Mouse (Mus musculus): Measurements from ENCODE around the gene Rin3. TPM values are rescaled to one million over a fixed set of nuclear protein-coding genes. Genes with fewer than 3 reads are reported as not detected.

The Rin3 gene
- polyA plus RNA-seq, 1 experiment, result 40.9 TPM

GRCm38 (mm10) chr12:102252525-102252924 lies 30.3 kb upstream of the Rin3 start:
- no peak for DNase-seq

DNA sequence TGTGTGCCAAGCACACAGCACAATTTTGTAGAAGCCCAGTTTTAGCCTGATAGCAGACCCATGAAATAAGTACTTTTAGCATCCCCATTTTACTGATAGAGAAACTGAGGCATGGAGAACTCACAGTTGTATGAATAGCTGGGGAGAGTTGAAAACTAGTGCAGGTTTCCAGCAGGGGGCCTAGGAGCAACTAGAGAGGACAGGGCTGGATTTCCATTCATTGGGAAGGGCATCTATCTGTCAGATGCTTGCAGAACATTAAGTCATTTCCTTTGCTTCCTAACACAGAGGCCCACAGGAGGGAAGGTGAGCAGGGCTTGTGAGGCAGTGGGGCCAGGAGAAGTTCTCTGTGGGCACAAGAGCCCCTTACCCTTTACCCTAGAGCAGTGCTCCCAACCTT lies 27.8 kb upstream of the Rin3 start:
- no peak for TF ChIP-seq POLR2A (IDR thresholded peaks at IDR 0.05; ENCODE audit: borderline replicate concordance, extremely low read depth, low read depth, low read length)
- no peak for TF ChIP-seq CTCF (IDR thresholded peaks at IDR 0.05; ENCODE audit: insufficient read depth, low read length)
- DNase-seq, result no peak
- peaks cover 3% of the 10 kb centered on the region; the same call in 1 of the 2 replicates for H3K4me1 ChIP-seq (ENCODE audit: control insufficient read depth, insufficient read depth, low read length)

More at GRCm38 (mm10) chr12:102252525-102252924, 30.3 kb upstream of the Rin3 start:
- Histone ChIP-seq H3K4me3 (replicated peaks; ENCODE audit: extremely low read depth, low read depth, low read length) (no peak overlapping the region), H3K4me1 (ENCODE audit: control insufficient read depth, insufficient read depth, low read length) (peaks cover 3% of the 10 kb centered on the region; the same call in 1 of the 2 replicates)
- no peak for TF ChIP-seq POLR2A (IDR thresholded peaks at IDR 0.05; ENCODE audit: borderline replicate concordance, extremely low read depth, low read depth, low read length)
- TF ChIP-seq CTCF (IDR thresholded peaks at IDR 0.05; ENCODE audit: insufficient read depth, low read length), result no peak
- 58% methylated on average over 1 of the region's 1 CpGs for WGBS

DNA sequence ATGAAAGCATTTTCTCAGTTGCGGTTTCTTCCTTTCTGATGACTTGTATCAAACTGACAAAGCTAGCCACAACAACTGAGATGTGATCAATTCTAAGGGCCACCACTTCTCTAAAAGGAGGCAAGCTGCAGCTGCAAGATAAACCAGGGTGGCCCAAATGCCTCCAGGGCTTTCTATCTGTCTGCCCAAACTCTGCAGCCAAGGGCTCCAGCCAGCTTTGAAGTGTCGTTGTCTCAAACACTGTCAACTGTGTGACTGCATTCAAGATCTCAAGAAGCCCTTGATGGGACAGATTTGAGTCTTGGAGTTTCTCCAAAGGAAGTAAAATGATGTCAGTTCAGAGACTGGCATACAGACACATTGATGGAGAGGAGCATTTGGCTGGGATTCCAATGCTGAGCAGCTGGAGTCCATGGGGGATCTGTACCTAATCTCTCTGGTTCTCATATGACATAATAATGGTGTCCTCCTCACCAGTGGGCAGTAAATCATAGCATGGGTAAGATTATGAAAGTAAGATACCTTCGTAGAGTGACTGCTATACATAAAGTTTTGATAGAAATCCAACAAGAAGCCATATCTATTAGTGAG lies 24.2 kb upstream of the Rin3 start:
- peaks cover 12% of the 10 kb centered on the region for H3K4me1 ChIP-seq (ENCODE audit: control insufficient read depth, insufficient read depth, low read length)
- 70% methylated on average over 3 of the region's 3 CpGs for WGBS
- TF ChIP-seq POLR2A (IDR thresholded peaks at IDR 0.05; ENCODE audit: borderline replicate concordance, extremely low read depth, low read depth, low read length) (no peak), CTCF (IDR thresholded peaks at IDR 0.05; ENCODE audit: insufficient read depth, low read length) (no peak)

More for the DNA sequence above, 27.8 kb upstream of the Rin3 start:
- no peak overlapping the region for H3K4me3 ChIP-seq (replicated peaks; ENCODE audit: extremely low read depth, low read depth, low read length)

GRCm38 (mm10) chr12:102261933-102262396 lies 20.9 kb upstream of the Rin3 start:
- H3K4me1 ChIP-seq (ENCODE audit: control insufficient read depth, insufficient read depth, low read length), result peaks cover 9% of the 10 kb centered on the region
- DNase-seq, result peak; percentile 27
- TF ChIP-seq CTCF (IDR thresholded peaks at IDR 0.05; ENCODE audit: insufficient read depth, low read length) (no peak), POLR2A (IDR thresholded peaks at IDR 0.05; ENCODE audit: borderline replicate concordance, extremely low read depth, low read depth, low read length) (no peak)
- H3K4me3 ChIP-seq (replicated peaks; ENCODE audit: extremely low read depth, low read depth, low read length), result no peak overlapping the region
- 15% methylated on average over 8 of the region's 8 CpGs for WGBS

More for the DNA sequence above, 24.2 kb upstream of the Rin3 start:
- H3K4me3 ChIP-seq (replicated peaks; ENCODE audit: extremely low read depth, low read depth, low read length), result no peak overlapping the region
- no peak for DNase-seq

GRCm38 (mm10) chr12:102262809-102263208 lies 20.0 kb upstream of the Rin3 start:
- TF ChIP-seq CTCF (IDR thresholded peaks at IDR 0.05; ENCODE audit: insufficient read depth, low read length) (no peak), POLR2A (IDR thresholded peaks at IDR 0.05; ENCODE audit: borderline replicate concordance, extremely low read depth, low read depth, low read length) (no peak)
- peak; percentile 23 for DNase-seq
- H3K4me1 ChIP-seq (ENCODE audit: control insufficient read depth, insufficient read depth, low read length), result peaks cover 9% of the 10 kb centered on the region
- 82% methylated on average over 2 of the region's 2 CpGs for WGBS
- no peak overlapping the region for H3K4me3 ChIP-seq (replicated peaks; ENCODE audit: extremely low read depth, low read depth, low read length)

DNA sequence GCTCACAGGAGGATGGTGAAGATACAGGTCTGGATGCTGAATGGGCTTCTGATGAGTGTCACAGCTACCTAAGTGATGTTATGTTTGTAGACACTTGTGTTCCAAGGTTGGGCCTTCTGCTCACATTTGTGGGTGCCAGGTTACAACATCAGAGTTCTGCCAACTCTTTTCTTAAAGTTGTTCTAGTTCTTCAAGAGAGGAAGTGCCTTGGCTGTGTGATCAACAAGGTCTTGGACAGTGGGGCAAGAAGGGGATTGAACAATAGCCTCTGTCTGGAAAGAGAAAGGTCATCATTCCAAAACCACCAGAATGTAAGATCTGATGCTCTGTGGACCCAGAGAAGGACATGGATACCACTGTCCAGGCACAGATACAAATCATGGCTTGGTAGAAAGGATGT lies 19.6 kb upstream of the Rin3 start:
- peaks cover 9% of the 10 kb centered on the region for H3K4me1 ChIP-seq (ENCODE audit: control insufficient read depth, insufficient read depth, low read length)
- no peak overlapping the region for H3K4me3 ChIP-seq (replicated peaks; ENCODE audit: extremely low read depth, low read depth, low read length)
- DNase-seq, result no peak
- TF ChIP-seq CTCF (IDR thresholded peaks at IDR 0.05; ENCODE audit: insufficient read depth, low read length) (no peak), POLR2A (IDR thresholded peaks at IDR 0.05; ENCODE audit: borderline replicate concordance, extremely low read depth, low read depth, low read length) (no peak)

GRCm38 (mm10) chr12:102266433-102266832 lies 16.4 kb upstream of the Rin3 start:
- no peak for DNase-seq
- Histone ChIP-seq H3K4me3 (replicated peaks; ENCODE audit: extremely low read depth, low read depth, low read length) (no peak overlapping the region), H3K4me1 (ENCODE audit: control insufficient read depth, insufficient read depth, low read length) (peaks cover 11% of the 10 kb centered on the region)
- TF ChIP-seq POLR2A (IDR thresholded peaks at IDR 0.05; ENCODE audit: borderline replicate concordance, extremely low read depth, low read depth, low read length), result no peak
- no peak for TF ChIP-seq CTCF (IDR thresholded peaks at IDR 0.05; ENCODE audit: insufficient read depth, low read length)
- 88% methylated on average over 8 of the region's 8 CpGs for WGBS

- DNase-seq, result no peak
- WGBS, result 70% methylated on average over 2 of the region's 2 CpGs
- 0 out of 2 replicates have a peak, but pooled peaks cover 2% of the 10 kb centered on the region for H3K4me1 ChIP-seq (ENCODE audit: control insufficient read depth, insufficient read depth, low read length)
- H3K4me3 ChIP-seq (replicated peaks; ENCODE audit: extremely low read depth, low read depth, low read length), result no peak overlapping the region
- TF ChIP-seq CTCF (IDR thresholded peaks at IDR 0.05; ENCODE audit: insufficient read depth, low read length), result no peak
- TF ChIP-seq POLR2A (IDR thresholded peaks at IDR 0.05; ENCODE audit: borderline replicate concordance, extremely low read depth, low read depth, low read length), result no peak
Measured at GRCm38 (mm10) chr12:102269144-102269543, 13.7 kb upstream of the Rin3 start.

DNA sequence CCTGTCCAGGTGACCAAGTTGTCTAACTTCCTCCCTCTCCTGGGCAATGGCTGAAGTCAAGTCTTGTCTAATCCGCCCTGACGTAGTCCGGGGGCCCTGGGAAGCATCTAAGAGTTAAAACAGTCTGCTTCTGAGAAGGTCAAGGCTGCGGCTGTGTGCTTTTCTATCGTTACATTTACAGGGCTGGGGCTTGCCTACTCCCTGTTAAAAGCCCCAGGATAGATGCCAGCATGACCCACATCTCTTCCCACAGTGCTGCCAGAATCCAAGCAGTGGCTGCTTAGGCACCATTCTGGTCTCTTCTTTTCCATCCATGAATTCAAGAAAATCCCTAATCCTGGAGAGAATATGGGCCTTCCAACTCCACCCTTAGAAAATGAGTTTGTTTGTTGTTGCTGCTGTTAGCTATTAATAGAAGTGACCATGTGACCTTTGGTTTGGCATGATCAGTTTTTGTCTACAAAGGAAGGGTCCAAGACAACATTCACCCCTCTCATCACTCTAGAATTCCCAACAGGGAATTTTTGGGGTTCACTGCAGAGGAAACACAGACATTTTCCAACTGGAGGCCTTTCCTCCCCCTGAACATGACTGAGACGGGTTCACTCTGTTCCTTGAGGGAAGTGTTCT lies 12.0 kb upstream of the Rin3 start:
- H3K4me3 ChIP-seq (replicated peaks; ENCODE audit: extremely low read depth, low read depth, low read length), result no peak overlapping the region
- DNase-seq, result no peak
- WGBS, result 80% methylated on average over 6 of the region's 6 CpGs
- 0 out of 2 replicates have a peak, but pooled peaks cover 3% of the 10 kb centered on the region for H3K4me1 ChIP-seq (ENCODE audit: control insufficient read depth, insufficient read depth, low read length)
- no peak for TF ChIP-seq CTCF (IDR thresholded peaks at IDR 0.05; ENCODE audit: insufficient read depth, low read length)
- TF ChIP-seq POLR2A (IDR thresholded peaks at IDR 0.05; ENCODE audit: borderline replicate concordance, extremely low read depth, low read depth, low read length), result no peak

GRCm38 (mm10) chr12:102271447-102271846 lies 11.4 kb upstream of the Rin3 start:
- Histone ChIP-seq H3K4me3 (replicated peaks; ENCODE audit: extremely low read depth, low read depth, low read length) (no peak overlapping the region), H3K4me1 (ENCODE audit: control insufficient read depth, insufficient read depth, low read length) (0 out of 2 replicates have a peak, but pooled peaks cover 4% of the 10 kb centered on the region)
- TF ChIP-seq POLR2A (IDR thresholded peaks at IDR 0.05; ENCODE audit: borderline replicate concordance, extremely low read depth, low read depth, low read length) (no peak), CTCF (IDR thresholded peaks at IDR 0.05; ENCODE audit: insufficient read depth, low read length) (no peak)
- DNase-seq, result peak; percentile 17
- 57% methylated on average over 4 of the region's 4 CpGs for WGBS
